Mouse (Mus musculus): Measurements from ENCODE around the gene E2f4. TPM values are rescaled to one million over a fixed set of nuclear protein-coding genes. Genes with fewer than 3 reads are reported as not detected.
"Not testable (repeated sequence)": the region's sequence is repeated elsewhere in the genome, so short reads cannot be mapped to it uniquely, and the experiment has no call there.

The E2f4 gene
- polyA plus RNA-seq, 1 experiment from 2014 or later = 41.6 TPM

DNA sequence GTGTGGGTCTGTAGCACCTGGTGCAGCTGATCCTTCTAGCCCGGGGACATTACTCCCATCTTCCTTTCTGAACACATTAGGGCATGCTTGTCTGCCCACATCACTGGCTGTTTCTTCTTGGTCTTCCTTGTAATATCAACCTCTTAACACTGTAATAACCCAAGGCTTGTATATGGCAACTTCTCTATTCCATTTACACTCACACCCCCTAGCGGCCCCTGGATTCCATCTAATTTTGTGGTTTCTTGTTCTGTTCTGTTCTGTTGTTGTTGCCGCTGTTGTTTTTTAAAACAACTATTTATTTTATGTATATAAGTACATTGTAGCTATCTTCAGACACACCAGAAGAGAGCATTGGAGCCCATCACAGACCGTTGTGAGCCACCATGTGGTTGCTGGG lies 10.6 kb upstream of the E2f4 start:
- H3K4me1 ChIP-seq = peaks cover 64% of the 10 kb centered on the region
- H3K4me3 ChIP-seq (replicated peaks) = peak overlapping the region; percentile 8; the same call in 1 of the 2 replicates
- peaks cover 30% of the 10 kb centered on the region for H3K36me3 ChIP-seq
- no peaks in the 10 kb centered on the region; the same call in 1 of the 2 replicates for H3K27me3 ChIP-seq (replicated peaks)
- no peak overlapping the region for H3K27ac ChIP-seq (replicated peaks)
- no peak overlapping the region for H3K9ac ChIP-seq (replicated peaks)
- H3K9me3 ChIP-seq (replicated peaks) = no peaks in the 10 kb centered on the region
- no peak for ATAC-seq (ENCODE audit: low FRiP score)
- H3K4me2 ChIP-seq = peak overlapping the region; percentile 77
- WGBS = 92% methylated on average over 4 of the region's 4 CpGs

- Histone ChIP-seq H3K27ac (replicated peaks) (peak overlapping the region; percentile 94), H3K27me3 (replicated peaks) (no peaks in the 10 kb centered on the region), H3K4me1 (peaks cover 62% of the 10 kb centered on the region), H3K4me3 (replicated peaks) (peak overlapping the region; percentile 58), H3K36me3 (peaks cover 16% of the 10 kb centered on the region), H3K9me3 (replicated peaks) (no peaks in the 10 kb centered on the region), H3K4me2 (peak overlapping the region; percentile 77), H3K9ac (replicated peaks) (peak overlapping the region; percentile 61)
- ATAC-seq (ENCODE audit: low FRiP score) = no peak
- WGBS = 78% methylated on average over 5 of the region's 5 CpGs
Observed at GRCm38 (mm10) chr8:105288231-105288630, 9.2 kb upstream of the E2f4 start.

GRCm38 (mm10) chr8:105288958-105289732 lies 8.3 kb upstream of the E2f4 start:
- Histone ChIP-seq H3K4me1 (peaks cover 57% of the 10 kb centered on the region), H3K36me3 (peaks cover 10% of the 10 kb centered on the region; the same call in 1 of the 2 replicates), H3K9ac (replicated peaks) (peak overlapping the region; percentile 61), H3K4me3 (replicated peaks) (peak overlapping the region; percentile 58), H3K9me3 (replicated peaks) (no peaks in the 10 kb centered on the region), H3K27me3 (replicated peaks) (no peaks in the 10 kb centered on the region), H3K27ac (replicated peaks) (peak overlapping the region; percentile 94), H3K4me2 (peak overlapping the region; percentile 77)
- ATAC-seq (ENCODE audit: low FRiP score) = peak; percentile 94
- under 1% methylated on average over 53 of the region's 53 CpGs for WGBS

DNA sequence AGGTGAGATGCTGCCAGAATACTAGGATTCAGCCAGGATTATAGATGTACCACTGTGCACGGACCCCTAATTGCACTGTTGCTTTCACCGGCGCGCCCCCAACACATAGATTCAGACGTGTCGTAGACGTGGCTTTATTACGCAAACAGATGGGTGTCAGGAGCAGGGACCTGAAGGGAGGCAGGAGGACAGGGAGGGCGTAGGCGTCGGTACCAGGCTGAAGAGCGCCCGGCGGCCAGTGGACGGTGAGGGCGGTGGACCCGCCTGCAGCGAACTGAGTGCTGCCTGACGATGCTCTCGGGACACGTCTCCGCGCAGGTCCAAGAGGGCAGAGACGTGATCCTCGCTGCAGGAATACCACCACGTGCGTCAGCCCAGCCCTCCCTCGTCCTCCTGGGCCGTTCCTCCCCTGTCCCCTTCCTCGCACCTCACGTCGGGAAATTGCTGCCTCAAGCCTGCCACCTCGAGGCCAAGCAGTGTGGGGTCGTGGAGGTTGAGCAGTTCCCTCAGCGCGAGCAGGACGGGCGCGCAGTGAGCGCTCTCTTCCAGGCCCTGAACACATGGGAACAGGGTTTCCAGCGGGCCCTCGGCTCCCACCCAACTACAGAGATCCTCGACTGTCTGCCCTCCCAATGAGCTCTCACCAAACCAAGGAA lies 7.5 kb upstream of the E2f4 start, which contains the start of gene 4931428F04Rik:
4931428F04Rik (minus strand) TSS at position 60 of the 656 bp plus-strand sequence.
- H3K9me3 ChIP-seq (replicated peaks) = no peaks in the 10 kb centered on the region
- under 1% methylated on average over 34 of the region's 43 CpGs for WGBS
- H3K27ac ChIP-seq (replicated peaks) = peak within 1 kb of the TSS; percentile 94
- H3K27me3 ChIP-seq (replicated peaks) = no peaks in the 10 kb centered on the region
- H3K36me3 ChIP-seq = peaks cover 9% of the 10 kb centered on the region; the same call in 1 of the 2 replicates
- peak; percentile 23 for ATAC-seq (ENCODE audit: low FRiP score)
- peak within 1 kb of the TSS; percentile 61 for H3K9ac ChIP-seq (replicated peaks)
- peak within 1 kb of the TSS; percentile 77 for H3K4me2 ChIP-seq
- peaks cover 56% of the 10 kb centered on the region for H3K4me1 ChIP-seq
- H3K4me3 ChIP-seq (replicated peaks) = peak within 1 kb of the TSS; percentile 58

DNA sequence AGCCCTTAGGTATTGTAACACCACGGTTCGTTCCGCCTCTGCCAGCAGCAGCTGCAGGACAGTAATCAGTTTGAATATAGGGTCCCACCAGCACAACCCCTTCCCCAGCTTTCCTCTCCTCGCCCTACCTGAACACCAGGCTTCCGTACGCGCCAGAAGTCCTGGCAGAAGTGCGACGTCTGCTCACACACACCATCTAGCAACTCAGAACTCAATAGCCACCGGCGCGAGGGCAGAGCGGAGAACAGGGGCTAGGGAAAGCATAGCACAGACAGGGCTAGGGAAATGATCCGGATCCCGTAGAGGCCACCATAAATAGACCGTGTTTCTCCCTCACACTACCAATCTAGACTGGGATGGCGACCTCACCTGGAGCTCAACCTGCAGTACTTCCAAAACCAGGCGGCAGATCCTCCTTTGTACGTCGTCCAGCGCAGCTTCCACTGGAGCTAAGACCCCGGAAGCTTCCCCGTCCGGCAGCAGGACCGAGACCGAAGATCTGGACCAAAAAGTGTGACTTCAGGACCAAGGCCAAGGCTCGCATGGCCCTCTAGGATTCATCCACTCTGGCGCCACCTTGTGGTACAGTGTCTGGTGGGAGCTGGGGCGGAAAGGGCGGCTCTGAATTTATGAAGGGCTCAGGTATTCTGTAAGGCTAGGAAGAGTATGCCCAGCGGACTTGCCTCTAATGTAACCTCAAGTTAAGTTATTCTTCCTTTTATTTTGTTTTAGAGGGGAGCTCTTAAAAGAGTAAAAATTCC lies 6.7 kb upstream of the E2f4 start:
- no peak for ATAC-seq (ENCODE audit: low FRiP score)
- 8% methylated on average over 31 of the region's 31 CpGs for WGBS
- H3K9ac ChIP-seq (replicated peaks) = peak overlapping the region; percentile 61

GRCm38 (mm10) chr8:105291364-105291763 lies 6.1 kb upstream of the E2f4 start:
- not testable (repeated sequence) for H3K9me3 ChIP-seq (replicated peaks); H3K4me3 ChIP-seq (replicated peaks); H3K36me3 ChIP-seq; H3K9ac ChIP-seq (replicated peaks); H3K27ac ChIP-seq (replicated peaks); ATAC-seq (ENCODE audit: low FRiP score); H3K27me3 ChIP-seq (replicated peaks)
- 90% methylated on average over 8 of the region's 8 CpGs for WGBS
- peaks cover 41% of the 10 kb centered on the region for H3K4me1 ChIP-seq
- 0 out of 2 replicates have a peak overlapping the region, but pooled peaks have one; percentile 77 for H3K4me2 ChIP-seq

More for the DNA sequence above, 6.7 kb upstream of the E2f4 start:
- H3K4me2 ChIP-seq = peak overlapping the region; percentile 77
- H3K27me3 ChIP-seq (replicated peaks) = no peaks in the 10 kb centered on the region; the same call in 1 of the 2 replicates
- H3K36me3 ChIP-seq = 0 out of 2 replicates have a peak, but pooled peaks cover 3% of the 10 kb centered on the region
- no peaks in the 10 kb centered on the region for H3K9me3 ChIP-seq (replicated peaks)
- peak overlapping the region; percentile 58 for H3K4me3 ChIP-seq (replicated peaks)
- peaks cover 48% of the 10 kb centered on the region for H3K4me1 ChIP-seq
- H3K27ac ChIP-seq (replicated peaks) = no peak overlapping the region

- ATAC-seq (ENCODE audit: low FRiP score); H3K9ac ChIP-seq (replicated peaks); H3K4me3 ChIP-seq (replicated peaks); H3K9me3 ChIP-seq (replicated peaks); H3K4me2 ChIP-seq; H3K36me3 ChIP-seq; H3K27ac ChIP-seq (replicated peaks); H3K27me3 ChIP-seq (replicated peaks): not testable (repeated sequence)
- H3K4me1 ChIP-seq = peaks cover 38% of the 10 kb centered on the region
- 70% methylated on average over 3 of the region's 3 CpGs for WGBS
Observed at GRCm38 (mm10) chr8:105291802-105292201, 5.7 kb upstream of the E2f4 start.

DNA sequence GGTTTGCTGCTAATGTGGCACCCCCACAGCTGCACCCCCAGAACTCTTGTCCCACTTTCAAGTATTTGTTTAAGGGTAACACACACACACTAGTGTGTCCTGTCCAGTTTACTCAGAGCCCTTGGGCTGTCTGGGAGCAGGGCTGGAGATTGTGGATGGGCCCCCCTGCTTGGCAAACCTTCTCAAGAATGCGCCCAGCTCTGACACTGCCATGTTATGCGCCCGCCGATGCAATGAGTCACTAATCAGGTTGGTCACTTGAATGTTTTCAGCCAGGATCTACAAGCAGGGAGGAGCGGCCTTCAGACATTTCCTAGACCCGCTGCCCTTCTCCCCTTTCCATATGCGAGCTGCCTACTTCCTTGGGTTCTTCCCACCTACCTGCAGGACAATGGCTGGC lies 5.0 kb upstream of the E2f4 start:
- no peak overlapping the region for H3K9ac ChIP-seq (replicated peaks)
- H3K4me1 ChIP-seq = peaks cover 37% of the 10 kb centered on the region
- H3K4me3 ChIP-seq (replicated peaks) = no peak overlapping the region
- H3K36me3 ChIP-seq = no peaks in the 10 kb centered on the region
- 84% methylated on average over 7 of the region's 7 CpGs for WGBS
- no peaks in the 10 kb centered on the region; the same call in 1 of the 2 replicates for H3K27me3 ChIP-seq (replicated peaks)
- no peak overlapping the region for H3K4me2 ChIP-seq
- no peak overlapping the region for H3K27ac ChIP-seq (replicated peaks)
- ATAC-seq (ENCODE audit: low FRiP score) = no peak
- H3K9me3 ChIP-seq (replicated peaks) = no peaks in the 10 kb centered on the region

DNA sequence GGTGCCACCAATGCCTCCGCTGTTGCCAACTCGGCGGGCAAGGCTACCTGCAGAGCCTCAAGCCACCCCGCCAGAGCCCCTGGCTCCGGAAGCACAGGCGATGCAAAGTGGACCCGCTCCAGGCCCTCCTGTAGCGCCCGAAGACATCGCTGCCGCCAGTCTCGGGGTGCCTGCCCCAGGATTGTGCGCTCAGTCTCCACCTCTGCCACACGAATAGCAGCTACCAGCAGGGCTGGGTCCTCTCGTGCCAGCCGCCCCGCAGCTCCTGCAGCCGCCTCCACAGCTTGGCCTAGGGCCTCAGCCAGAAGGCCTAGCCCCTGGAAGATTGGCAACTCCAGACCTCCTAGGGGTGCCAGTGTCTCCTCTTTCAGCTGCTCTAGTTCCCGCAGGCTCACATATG lies 4.1 kb upstream of the E2f4 start:
- peaks cover 33% of the 10 kb centered on the region for H3K4me1 ChIP-seq
- H3K9ac ChIP-seq (replicated peaks) = no peak overlapping the region
- WGBS = 62% methylated on average over 19 of the region's 19 CpGs
- no peak overlapping the region for H3K27ac ChIP-seq (replicated peaks)
- H3K9me3 ChIP-seq (replicated peaks) = no peaks in the 10 kb centered on the region
- no peak overlapping the region for H3K4me3 ChIP-seq (replicated peaks)
- ATAC-seq (ENCODE audit: low FRiP score) = no peak
- no peaks in the 10 kb centered on the region; the same call in 1 of the 2 replicates for H3K27me3 ChIP-seq (replicated peaks)
- no peak overlapping the region for H3K4me2 ChIP-seq
- no peaks in the 10 kb centered on the region for H3K36me3 ChIP-seq

GRCm38 (mm10) chr8:105294776-105295175 lies 2.7 kb upstream of the E2f4 start:
- Histone ChIP-seq H3K9me3 (replicated peaks) (no peaks in the 10 kb centered on the region), H3K9ac (replicated peaks) (no peak overlapping the region), H3K27me3 (replicated peaks) (no peaks in the 10 kb centered on the region; the same call in 1 of the 2 replicates), H3K4me2 (peak overlapping the region; percentile 17; the same call in 1 of the 2 replicates), H3K4me3 (replicated peaks) (no peak overlapping the region), H3K4me1 (peaks cover 37% of the 10 kb centered on the region), H3K36me3 (peaks cover 10% of the 10 kb centered on the region), H3K27ac (replicated peaks) (no peak overlapping the region)
- WGBS = 74% methylated on average over 9 of the region's 9 CpGs
- no peak for ATAC-seq (ENCODE audit: low FRiP score)

GRCm38 (mm10) chr8:105295256-105295655 lies 2.2 kb upstream of the E2f4 start:
- 73% methylated on average over 11 of the region's 11 CpGs for WGBS
- H3K4me2 ChIP-seq = peak overlapping the region; percentile 17; the same call in 1 of the 2 replicates
- ATAC-seq (ENCODE audit: low FRiP score) = no peak
- peaks cover 14% of the 10 kb centered on the region for H3K36me3 ChIP-seq
- H3K9ac ChIP-seq (replicated peaks) = no peak overlapping the region
- H3K4me3 ChIP-seq (replicated peaks) = 0 out of 2 replicates have a peak overlapping the region, but pooled peaks have one; percentile 3
- no peaks in the 10 kb centered on the region for H3K9me3 ChIP-seq (replicated peaks)
- no peaks in the 10 kb centered on the region; the same call in 1 of the 2 replicates for H3K27me3 ChIP-seq (replicated peaks)
- no peak overlapping the region for H3K27ac ChIP-seq (replicated peaks)
- H3K4me1 ChIP-seq = peaks cover 34% of the 10 kb centered on the region

Measured in neural tube, embryonic 15.5 days (tissue).